Mouse (Mus musculus): ENCODE measurements at regions not wholly inside any gene's neighbourhood (a gene's known extent, or its start where the extent isn't known, plus 50 kb on each side); places are given as distances from the start of the nearest gene placed in this dataset.

DNA sequence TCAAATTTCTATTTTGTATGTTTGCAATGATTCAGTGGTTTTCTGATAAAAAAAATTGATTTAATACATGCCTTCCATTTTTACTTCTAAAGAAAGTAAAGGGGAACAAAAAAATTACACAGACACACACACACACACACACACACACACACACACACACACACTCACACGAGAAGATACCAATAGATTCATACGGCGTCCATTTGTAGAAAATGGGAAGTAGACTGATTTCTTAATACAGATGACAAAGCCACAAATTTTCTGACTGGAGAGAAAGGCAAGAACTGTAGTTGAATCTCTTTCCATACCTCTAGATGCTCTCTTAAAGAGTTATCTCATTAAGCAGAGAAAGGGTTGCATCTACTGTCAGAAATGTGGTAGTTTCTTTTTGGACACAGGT, 424.9 kb upstream of the Dcn start:
- no peak for DNase-seq (ENCODE audit: low read depth, low spot score)

GRCm38 (mm10) chr10:97061961-97062360, 417.4 kb upstream of the Dcn start:
- DNase-seq (ENCODE audit: low read depth, low spot score), result no peak

- peak; percentile 66 for DNase-seq (ENCODE audit: low read depth, low spot score)
Measured at GRCm38 (mm10) chr10:97064546-97064945, 414.9 kb upstream of the Dcn start.

DNA sequence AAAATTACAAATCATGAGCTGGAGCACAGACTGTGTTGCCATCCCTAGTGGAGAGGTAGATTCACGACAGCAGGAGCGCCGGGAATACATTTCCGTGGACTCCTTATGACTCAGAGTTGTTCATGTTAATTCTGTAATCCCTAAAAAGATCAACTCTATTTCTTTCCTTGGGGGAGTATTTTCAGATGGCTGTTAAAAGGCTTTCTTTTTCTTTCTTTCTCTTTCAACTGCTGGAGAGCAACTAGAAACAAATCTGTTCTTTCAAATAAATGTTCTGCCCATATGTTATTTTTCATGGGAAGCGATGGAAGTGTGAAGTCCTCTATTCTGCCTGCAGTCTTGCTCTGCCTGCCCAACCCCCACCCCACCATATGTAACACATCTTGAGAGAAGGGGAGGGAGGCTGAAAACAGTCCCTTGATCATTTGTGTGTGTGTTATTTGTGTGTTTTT, 401.4 kb upstream of the Dcn start:
- peak; percentile 85 for DNase-seq (ENCODE audit: low read depth, low spot score)

- DNase-seq (ENCODE audit: low read depth, low spot score), result no peak
Measured at GRCm38 (mm10) chr10:97079575-97079974, 399.8 kb upstream of the Dcn start.

DNA sequence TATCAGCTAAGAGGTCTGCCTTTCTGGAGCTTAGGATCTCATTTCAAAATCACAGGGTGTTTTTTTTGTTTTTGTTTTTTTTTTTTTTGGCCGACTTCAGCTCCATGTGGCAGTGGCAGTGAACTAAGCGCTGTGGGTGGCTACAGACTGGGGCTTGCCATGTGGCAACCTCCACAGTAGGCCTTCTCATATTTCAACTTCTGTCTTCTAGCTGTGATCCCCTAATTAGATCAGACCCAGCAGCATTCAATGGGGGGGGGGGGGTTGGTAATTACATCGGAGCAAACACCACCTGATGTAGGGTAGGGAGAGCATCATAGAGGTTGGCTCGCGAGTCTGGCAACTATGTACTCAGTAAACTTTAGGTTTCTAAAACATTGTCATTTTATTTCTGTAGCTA, 392.1 kb upstream of the Dcn start:
- DNase-seq (ENCODE audit: low read depth, low spot score), result peak; percentile 90

GRCm38 (mm10) chr10:97090254-97090653, 389.2 kb upstream of the Dcn start:
- DNase-seq (ENCODE audit: low read depth, low spot score), result no peak

GRCm38 (mm10) chr10:97093886-97094285, 385.5 kb upstream of the Dcn start:
- no peak for DNase-seq (ENCODE audit: low read depth, low spot score)

DNA sequence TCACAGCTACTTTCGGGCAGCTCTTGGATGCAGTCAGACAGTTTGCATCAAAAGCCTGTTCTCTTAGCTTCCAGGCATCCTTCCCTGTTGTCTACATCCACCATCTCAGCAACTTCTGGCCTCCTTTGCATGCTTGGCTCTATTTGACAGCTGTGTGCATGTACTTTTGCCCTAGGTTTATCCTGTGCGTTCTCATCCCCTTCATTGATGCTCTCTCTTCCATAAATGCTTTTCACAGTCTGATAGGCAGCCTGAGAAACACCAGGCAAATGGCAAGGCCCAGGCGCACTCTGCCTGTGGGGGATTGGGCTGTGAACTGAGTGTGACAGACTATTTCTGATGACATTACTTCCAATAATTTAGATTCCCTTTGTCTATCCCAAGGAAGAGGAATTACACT, 364.9 kb upstream of the Dcn start:
- no peak for DNase-seq (ENCODE audit: low read depth, low spot score)

- no peak for DNase-seq (ENCODE audit: low read depth, low spot score)
Measured at GRCm38 (mm10) chr10:97122693-97123092, 356.7 kb upstream of the Dcn start.

- no peak for DNase-seq (ENCODE audit: low read depth, low spot score)
Measured at GRCm38 (mm10) chr10:97141561-97141960, 337.8 kb upstream of the Dcn start.

GRCm38 (mm10) chr10:97158561-97159395, 320.6 kb upstream of the Dcn start:
- no peak for DNase-seq (ENCODE audit: low read depth, low spot score)

DNA sequence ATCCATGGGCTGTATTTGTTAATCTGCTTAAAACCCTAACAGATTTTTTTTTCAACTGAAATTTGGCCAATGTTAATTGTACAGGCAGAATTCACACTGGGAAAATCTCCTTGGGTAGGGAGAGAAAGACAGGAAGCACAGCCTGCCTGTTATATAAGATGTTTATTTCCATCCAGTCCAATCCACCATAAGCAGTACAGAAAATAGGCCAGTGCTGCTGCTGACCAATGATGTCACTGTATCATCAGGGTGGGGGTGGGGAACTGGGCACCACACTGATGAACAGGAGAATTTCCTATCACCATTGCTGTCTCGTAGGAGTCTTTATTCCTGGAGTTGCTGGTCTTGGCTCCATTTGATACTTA, 320.0 kb upstream of the Dcn start:
- peak; percentile 98 for DNase-seq (ENCODE audit: low read depth, low spot score)

DNA sequence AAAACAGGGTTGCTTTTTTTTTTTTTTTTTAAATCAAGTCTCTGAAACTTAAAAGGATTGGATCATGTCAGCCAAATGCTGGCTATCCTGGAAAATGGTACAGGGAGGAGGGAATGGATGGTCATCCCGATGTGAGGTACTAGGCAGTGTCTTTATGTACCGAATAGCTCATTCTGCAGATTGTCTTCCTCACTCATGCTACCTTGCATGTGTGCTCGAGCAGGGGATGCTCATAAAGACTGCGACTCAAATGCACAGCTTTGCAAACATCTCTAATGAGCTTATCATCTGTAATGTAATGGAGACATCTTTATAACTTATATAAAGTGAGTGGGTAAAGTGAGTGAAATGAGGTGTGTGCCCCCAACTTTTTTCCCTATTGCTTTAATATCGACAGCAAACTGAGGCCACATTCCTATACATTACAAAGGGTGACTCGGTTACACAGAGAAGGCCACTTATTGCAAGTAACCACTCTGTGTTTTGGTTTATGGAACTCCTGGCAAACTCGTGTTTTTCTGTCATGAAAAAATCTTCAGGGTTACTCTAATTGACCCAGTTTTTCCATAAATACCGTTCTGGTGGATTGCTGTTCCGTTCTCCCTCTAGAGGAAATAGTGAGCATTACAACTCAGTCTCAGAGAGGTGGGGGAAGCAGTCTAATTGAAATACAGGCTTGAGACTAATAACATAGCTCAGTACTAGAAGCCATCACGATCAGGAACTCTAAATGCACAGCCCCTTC, 319.4 kb upstream of the Dcn start:
- peak; percentile 90 for DNase-seq (ENCODE audit: low read depth, low spot score)

DNA sequence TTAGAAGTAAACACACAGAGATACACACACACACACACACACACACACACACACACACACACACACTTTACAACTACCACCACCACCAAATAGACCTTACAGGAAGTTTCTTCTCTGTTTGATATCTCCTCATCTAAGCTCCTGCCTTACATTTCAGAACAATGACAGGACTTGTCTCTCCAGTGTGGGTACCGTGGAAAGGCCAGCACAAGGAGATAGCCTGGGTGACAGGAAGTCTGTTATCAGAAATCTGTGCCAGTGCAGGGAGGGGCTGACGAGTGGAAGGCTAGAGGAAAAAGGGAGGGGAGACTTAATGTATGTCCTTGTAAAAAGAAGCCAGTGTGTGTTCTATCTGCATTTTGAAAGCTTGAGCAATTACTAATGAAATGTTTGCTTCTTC, 318.5 kb upstream of the Dcn start:
- peak; percentile 29 for DNase-seq (ENCODE audit: low read depth, low spot score)

DNA sequence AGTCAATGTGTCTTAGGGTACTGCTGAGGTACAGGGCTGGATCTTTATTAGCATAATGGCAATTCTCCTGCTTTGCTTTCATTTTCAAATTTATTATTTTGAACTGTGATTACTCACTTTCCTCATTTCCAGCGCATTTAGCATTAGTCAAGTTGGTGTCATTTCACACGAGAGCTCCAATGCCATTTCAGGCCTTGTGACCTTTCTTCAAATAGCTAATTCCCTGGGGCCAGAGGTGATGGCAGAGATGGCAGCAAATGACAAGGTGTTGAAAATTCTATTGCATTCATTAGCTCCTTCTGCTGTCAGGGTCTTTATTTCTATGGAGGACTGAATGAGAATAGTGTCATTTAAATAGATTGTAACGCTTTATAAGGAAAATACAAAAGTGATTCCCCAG, 300.9 kb upstream of the Dcn start:
- DNase-seq (ENCODE audit: low read depth, low spot score), result no peak

GRCm38 (mm10) chr10:97189696-97190095, 289.7 kb upstream of the Dcn start:
- no peak for DNase-seq (ENCODE audit: low read depth, low spot score)

DNA sequence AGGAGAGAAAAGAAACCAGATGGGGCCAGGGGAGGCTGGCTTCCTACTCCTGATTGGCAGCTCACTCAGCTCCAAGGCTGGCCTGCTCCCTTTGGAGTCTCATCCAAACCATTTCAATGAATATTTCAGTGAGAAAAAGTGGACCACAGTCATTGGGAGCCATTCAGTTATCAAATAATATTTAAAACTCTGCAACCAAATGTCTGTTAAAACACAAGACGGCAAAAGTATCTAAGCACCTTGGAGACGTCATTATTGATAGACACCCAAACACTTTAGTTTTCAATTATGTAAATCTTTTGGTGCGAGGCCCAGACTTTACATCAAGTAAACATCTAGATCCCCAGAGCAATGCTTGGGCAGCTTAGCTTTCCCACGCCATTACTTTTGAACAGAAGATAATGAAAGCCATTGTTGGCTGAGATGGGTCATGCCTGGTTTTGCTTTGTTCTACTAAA, 268.1 kb upstream of the Dcn start:
- peak; percentile 5 for DNase-seq (ENCODE audit: low read depth, low spot score)

DNA sequence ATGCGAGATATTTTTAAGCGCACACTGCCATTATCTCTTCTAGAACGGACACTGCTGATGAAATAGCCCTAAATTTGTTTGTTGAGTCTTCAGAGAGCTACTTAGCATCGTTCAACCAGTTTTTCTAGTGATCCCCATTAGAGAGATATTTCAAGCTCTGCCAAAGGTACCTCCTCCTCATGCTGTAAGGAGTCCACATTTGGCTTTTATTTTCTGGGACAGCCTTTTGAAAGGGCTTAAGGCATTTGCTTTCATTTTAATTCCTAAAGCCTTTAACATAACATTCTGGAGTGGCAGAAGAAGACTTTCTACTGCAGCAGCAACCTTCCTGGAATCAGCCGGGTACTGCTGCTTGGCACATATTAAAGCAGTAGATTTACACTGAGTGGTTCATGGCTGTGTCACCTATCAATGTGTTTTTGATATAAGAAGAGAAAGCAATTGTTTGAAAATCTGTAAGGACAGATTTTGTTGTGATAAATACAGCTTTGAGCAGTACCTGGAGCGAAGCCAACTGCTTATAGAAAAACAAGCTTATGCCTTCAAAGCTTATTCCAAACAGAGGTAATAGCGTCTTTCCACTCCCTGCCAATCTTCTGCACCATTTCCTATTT, 267.5 kb upstream of the Dcn start:
- peak; percentile 16 for DNase-seq (ENCODE audit: low read depth, low spot score)

DNA sequence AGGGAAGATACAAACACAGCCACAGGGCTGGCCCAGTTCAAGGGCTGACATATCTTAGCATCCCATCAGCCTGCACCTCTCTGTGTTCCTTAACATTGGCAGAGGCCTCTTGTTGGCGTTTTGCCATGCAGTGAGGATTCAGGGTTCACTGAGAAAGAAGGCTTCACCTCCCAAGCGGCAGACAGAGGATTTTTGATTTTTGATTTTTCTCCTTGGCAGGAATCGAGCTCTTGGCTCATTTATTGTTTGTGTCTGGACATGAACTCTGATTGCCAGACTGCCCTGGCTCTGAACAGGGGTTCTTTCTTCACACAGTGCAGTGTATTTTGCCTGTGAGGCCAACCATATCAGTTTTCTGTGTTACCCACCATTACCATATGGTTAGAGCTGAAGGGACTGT, 259.9 kb upstream of the Dcn start:
- DNase-seq (ENCODE audit: low read depth, low spot score), result peak; percentile 74

- DNase-seq (ENCODE audit: low read depth, low spot score), result no peak
Measured at GRCm38 (mm10) chr10:97220431-97220830, 259.0 kb upstream of the Dcn start.

DNA sequence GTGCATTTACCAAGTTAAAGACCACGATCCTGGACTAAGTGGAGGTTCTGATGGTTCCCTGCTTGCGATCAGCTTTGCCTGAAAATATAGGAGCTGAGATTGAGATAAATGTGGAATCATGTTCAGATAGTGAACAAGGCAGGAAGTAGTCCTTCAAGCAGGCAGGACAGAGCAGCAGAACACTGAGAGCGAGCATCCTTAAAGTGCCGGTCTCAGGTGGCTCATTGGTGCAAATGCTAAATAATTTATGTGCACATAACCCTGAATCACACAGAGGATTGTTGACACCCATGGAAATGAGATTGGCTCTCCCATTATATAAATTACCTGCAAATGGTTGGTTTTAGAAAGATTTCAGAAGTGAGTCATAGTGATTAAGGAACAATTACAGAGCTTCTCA, 243.8 kb upstream of the Dcn start:
- peak; percentile 24 for DNase-seq (ENCODE audit: low read depth, low spot score)

GRCm38 (mm10) chr10:97241476-97241875, 237.9 kb upstream of the Dcn start:
- no peak for DNase-seq (ENCODE audit: low read depth, low spot score)
